Mouse (Mus musculus): ENCODE measurements around the gene Cemip.

GRCm38 (mm10) chr7:83914566-83914965, 171.7 kb downstream of the Cemip start:
- peak; percentile 90 for TF ChIP-seq CTCF (IDR thresholded peaks at IDR 0.05)
- TF ChIP-seq EP300 (IDR thresholded peaks at IDR 0.05; ENCODE audit: insufficient read depth, low read depth, low read length): peak; percentile 76; the same call in 1 of the 2 replicates
- TF ChIP-seq POLR2A (IDR thresholded peaks at IDR 0.05; ENCODE audit: insufficient read depth, low read depth, low read length): no peak
